Mouse (Mus musculus) retina, embryonic 14.5 days (tissue): ENCODE results near the gene Adcy7.

Source experiments
- DNase-seq: peaks from one replicate; pipeline ENCODE4 v3.0.0-alpha.2; 2015; ENCODE audit warnings: low spot score

Gene Adcy7

DNA sequence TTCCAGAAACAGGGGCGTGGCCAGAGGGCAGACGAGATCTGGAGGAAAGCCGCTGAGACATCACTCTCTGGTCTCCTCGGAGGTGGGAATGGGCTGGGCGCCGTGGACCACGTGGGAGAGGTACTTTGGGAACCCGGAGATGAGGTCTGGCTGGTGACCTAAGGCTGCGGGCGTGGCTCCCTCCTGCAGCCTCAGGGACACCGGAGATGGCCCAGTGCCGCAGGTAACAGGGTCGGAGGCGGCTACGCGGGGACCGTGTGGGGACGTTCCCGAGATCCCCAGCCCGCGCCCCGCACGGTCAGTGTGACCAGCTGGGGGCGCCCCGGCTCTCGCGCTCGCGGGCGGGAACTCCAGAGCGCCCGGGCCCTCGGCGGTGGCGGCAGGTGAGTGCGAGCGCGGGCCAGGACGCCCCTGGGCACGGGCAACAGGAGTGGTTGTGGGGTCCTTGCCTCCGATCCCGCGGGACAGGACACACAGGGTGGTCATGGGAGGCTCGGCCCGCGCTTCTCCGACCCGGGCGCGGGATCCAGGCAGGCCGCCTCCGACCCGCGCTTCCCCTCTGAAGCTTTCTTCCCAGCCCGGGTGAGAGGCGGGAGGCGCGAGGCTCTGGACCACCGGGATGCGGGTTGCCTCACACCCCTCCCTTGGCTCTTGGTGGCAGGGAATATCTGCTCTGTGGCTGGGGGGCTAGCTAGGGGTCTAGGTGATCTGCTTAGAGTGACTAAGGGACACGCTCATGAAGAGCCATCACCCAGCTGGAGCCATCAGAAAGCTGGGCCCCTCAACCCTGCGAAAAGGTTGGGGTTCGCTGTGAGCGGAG lies at the start of gene Adcy7:
Gene Adcy7 (plus strand): TSS at position 173 of the 820 bp plus-strand sequence.
- peak; percentile 68 for DNase-seq

GRCm38 (mm10) chr8:88225358-88225757 lies 46.8 kb upstream of the Adcy7 start:
- peak; percentile 61 for DNase-seq

- no peak for DNase-seq
Measured at GRCm38 (mm10) chr8:88227851-88228250, 44.4 kb upstream of the Adcy7 start.

DNA sequence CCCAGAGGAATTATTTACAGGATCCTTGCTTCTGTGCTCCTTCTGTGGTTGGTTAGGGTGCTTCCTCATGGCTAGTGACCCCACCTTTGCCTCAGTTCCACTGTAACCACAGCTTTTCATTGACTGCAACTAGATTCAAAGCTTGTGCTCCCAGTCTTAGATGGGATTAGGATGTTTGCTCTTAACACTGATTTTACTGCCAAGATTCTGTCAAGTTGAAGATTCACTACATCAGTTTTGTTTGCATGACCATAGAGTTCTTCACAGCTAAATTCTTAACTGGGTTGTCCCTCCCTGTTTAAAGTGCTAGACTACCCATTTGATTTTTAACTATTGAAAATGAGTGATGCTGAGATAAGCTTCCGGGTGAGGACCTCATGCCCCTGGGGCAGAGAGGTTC lies 43.9 kb upstream of the Adcy7 start:
- no peak for DNase-seq

DNA sequence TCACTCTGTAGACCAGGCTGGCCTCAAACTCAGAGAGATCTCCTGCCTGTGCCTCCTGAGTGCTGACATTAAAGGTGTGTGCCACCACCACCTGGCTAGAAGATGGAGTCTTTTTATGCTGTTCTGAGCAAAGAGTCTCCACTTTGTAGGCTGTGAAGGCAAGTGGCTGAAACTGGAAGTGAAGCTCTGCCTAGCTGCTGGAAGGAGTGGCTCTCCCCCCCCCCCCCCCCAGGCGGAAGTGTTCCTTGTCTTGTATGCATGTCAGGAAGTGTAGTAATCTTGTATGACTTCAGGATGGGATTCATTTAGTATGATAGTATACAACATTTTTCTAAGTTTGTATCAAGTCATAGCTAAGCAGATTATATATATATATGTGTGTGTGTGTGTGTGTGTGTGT lies 43.4 kb upstream of the Adcy7 start:
- DNase-seq, result no peak

DNA sequence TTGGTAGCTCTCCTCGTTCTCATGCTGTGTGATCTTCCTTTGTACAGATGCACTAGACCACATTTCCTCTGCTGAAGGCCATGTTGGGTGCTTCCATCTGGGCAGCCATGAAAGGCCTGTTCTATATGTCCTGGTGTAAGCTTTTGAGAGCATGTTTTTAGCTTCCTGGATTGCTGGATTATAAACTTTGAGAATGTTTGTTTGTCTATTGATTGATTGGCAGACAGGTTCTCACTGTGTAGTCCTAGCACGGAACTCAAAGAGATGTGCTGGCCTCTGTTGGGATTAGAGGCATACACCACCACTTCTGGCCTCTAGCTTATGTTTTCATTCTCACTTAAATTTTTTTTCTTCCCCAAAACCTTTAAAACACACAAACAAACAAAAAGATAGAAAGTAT lies 35.5 kb upstream of the Adcy7 start:
- DNase-seq, result no peak

DNA sequence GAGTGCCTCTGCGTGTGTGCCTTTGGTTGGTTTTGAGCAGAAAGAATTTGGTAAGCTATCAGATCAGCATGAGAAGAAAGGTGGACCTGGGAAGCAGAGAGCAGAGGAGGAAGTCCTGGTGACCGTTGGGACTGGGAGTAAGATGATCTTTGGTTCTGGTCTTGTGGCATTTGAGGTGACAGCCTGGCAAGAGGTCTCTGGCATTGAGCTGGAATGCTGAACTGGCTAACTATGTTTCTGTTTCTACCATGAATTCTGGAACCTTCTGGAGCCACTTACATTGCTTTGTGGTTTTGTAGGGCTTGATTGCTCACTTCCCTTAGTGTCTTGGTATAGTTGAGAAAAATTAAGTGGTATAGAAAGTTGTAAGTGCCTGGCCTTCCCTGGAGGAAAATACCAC lies 34.6 kb upstream of the Adcy7 start:
- no peak for DNase-seq

GRCm38 (mm10) chr8:88239277-88239676 lies 32.9 kb upstream of the Adcy7 start:
- DNase-seq, result no peak

DNA sequence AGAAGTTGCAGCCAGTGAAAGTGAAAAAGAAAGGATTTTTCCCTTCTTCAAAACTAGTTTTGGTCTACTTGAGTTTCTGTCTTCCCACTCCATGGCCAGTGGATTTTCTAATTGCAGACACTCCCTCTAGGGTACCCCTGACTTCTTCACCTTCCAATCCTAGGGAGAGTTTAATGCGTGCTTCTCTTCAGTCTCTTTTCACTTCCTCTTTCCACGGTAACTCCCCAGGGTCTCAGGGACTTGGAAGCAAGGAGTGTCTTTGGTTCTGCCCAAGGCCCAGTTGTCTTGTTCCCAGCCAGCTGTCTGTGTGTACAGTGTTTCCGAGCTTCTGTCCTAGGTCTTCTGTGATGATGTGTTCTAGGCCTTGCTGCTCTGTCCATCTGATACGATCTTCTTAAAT lies 30.3 kb upstream of the Adcy7 start:
- DNase-seq, result no peak

DNA sequence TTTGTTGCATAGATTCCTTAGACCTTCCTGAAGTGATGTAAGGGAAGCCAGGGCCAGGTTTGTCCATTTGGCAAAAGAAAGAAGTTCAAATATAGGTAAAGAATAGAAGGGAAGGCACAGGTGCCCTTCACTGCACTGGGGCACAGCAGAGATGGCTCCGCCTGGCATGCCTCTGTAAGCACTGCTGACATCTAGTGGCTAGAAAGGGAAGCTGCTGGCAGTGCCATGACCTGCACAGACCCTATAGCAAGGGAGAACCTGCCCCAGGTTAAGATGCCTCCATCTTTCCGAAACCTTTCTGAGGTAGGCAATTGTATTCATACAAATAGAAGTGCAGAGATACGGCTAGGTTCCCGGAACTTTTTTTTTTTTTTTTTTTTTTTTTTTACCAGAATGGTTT lies 27.9 kb upstream of the Adcy7 start:
- peak; percentile 80 for DNase-seq

DNA sequence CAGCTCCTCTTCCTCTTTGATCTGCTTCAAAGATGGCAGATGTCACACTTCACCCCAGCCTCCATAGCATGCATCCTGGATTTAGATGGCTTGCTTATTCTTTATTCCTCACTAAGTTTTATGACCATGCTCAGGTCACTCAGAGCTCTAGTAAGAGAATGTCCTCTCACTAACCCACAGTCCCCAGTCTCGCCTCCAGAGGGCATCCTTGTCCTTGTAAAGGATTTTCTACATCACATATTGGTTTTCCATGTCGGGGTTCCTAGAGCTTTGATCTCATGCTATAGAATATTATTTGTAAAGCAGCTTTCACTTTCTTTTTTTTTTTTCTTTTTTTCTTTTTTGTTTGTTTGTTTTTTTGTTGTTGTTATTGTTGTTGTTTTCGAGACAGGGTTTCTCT lies 19.4 kb upstream of the Adcy7 start:
- DNase-seq, result peak; percentile 63

- no peak for DNase-seq
Measured at GRCm38 (mm10) chr8:88254957-88255356, 17.2 kb upstream of the Adcy7 start.

DNA sequence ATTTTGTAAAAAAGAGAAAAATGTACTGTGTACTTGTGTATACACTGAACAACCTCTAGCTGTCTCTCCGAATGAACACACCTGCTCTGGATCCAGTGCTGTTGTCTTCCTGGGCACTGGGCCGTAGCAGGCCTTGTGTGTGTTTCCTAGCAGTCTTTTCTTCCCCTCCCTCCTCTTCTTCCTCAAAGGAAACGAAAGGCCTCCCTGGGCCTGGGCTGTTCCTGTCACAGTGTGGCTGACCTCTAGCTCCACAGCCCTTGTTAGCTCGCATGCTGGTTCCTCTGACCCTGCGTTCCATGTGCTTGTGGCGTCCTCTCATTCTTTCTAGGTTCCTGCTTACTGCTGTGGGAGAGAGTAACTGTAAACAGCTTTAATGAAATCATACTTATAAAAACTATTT lies 14.2 kb upstream of the Adcy7 start:
- DNase-seq, result no peak

- DNase-seq, result no peak
Measured at GRCm38 (mm10) chr8:88258544-88258943, 13.7 kb upstream of the Adcy7 start.

DNA sequence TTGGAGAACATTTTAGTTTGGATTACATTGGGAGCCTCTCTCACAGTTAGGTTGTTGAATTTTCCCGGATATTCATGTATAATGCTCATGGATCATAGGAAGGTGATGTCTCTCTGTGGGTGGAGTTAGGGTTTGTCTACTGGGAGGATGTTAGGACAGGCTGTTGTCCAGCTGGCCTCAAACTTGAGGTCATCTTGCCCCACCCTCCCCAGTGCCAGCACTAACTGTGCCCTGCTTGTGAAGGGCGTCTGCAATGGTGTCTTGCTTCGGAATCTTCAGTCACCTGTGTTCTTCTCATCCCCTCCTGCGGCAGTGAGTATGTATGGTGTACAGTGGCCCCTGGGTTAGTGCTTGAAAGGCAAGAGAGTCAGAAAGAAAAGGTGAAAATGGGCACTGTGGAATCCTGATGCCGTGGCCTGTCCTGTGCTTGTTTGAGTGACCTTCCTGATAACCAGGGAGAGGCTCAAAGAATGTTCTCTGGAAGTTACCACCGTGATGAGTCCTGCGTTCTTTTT lies 11.7 kb upstream of the Adcy7 start:
- DNase-seq, result no peak

GRCm38 (mm10) chr8:88262831-88263635 lies 9.2 kb upstream of the Adcy7 start:
- DNase-seq, result no peak

GRCm38 (mm10) chr8:88265511-88265910 lies 6.7 kb upstream of the Adcy7 start:
- DNase-seq, result peak; percentile 41

- DNase-seq, result peak; percentile 80
Measured at GRCm38 (mm10) chr8:88266170-88266800, 5.9 kb upstream of the Adcy7 start.

DNA sequence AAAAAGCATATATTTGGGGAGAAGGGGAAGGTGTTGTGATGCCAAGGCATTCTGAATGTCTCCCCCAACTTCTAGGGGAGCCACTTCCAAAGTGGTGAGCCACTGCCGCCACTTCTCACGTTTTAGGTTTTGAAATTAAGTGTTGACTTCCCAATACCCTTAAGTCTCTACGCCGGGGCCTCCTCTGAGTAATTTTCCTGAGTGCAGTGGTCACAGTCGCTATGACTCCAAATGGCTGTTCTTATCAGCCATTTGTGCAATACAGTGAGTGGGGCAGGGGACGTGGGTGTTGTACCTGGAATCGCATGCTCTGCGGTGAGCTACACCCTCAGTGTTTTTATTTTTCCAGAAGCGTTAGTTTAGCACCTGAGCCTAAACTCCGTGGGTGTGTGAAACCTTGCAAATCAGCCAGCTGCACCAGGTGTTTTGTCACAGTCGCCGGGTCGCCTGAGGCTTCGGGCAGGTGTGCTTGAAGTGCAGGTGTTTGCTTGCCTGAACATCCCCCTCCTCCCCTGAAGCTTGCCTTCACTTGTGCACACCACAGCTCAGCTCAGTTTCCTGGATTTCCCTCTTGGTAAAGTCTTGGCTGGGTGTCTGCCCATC lies 5.3 kb upstream of the Adcy7 start:
- no peak for DNase-seq

DNA sequence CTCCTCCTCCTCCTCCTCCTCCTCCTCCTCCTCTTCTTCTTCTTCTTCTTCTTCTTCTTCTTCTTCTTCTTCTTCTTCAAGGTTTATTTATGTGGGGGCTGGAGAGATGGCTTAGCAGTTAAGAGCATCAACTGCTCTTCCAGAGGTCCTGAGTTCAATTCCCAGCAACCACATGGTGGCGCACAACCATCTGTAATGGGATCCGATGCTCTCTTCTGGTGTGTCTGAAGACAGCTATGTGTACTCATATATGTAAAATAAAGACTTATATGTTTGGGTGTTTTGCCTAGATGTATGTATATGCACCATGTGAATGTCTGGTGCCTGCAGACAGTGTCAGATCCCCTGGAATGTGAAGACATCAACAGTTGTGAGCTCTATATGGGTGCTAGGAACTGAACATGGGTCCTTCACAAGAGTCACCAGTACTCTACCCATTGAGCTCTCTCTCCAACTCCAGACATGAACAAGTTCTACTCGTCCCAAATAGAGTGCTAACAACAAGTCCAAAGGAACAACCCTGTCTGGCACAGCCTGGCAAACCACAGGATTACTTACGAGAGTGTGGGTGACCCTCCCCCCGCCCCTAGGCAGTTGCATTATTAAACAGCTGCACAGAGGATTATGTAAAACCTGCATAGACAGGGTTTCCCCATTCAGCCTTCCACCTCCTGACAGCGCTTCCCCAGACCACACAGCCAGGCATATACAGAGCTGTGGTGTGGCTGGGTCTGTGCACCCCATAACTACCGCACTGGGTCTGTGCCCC lies 2.9 kb upstream of the Adcy7 start:
- DNase-seq, result no peak

GRCm38 (mm10) chr8:88270086-88270485 lies 2.1 kb upstream of the Adcy7 start:
- DNase-seq, result no peak
